Mouse (Mus musculus): ENCODE measurements around the gene Olfr125. TPM values are rescaled to one million over a fixed set of nuclear protein-coding genes. Genes with fewer than 3 reads are reported as not detected.

Gene Olfr125
- polyA plus RNA-seq (2012; rRNA removed), result not detected in 2 replicates

DNA sequence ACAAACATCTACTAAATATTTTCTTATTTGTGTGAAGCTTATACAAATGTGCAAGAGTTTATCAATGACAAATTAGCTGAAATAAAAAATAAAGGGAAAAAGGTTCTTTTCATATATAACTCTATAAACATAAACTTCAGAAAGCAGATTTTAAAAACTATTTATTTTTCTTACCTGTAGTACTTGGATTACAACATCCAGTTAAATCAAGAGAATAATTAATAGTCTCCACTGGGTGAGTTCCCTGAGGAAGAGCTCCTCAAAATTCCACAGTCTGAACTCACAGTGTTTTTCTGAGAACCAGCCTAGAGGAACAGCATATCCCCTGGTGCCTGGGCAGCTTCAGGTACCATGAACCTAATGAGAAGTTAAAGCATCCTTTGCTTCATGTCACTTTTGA lies at the start of gene Olfr125:
Gene Olfr125, plus strand, starts transcription at position 301 of the 400 bp plus-strand sequence.

DNA sequence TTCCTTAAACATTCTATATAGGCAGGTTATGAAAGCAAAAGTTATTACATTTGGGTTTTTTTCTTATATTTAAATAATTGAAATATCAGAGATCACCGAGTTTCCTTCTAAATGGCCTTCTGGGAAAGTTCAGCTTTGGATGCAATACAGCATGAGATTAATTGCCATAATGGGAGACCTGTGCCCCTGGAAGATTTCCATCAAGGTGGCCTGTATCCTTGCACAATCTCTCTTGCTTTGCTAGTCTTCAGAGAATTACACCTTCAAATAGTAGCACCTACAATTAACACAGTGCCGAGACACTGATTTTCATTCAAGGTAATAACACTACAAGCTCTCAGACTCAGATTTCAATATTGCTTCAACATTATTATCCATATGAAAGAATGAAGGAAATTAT lies 39.5 kb upstream of the Olfr125 start, which contains the start of gene Olfr123:
Gene Olfr123, plus strand, starts transcription at position 301 of the 400 bp plus-strand sequence.

GRCm38 (mm10) chr17:37799588-37799987 lies 33.2 kb upstream of the Olfr125 start, which contains the start of gene Olfr124:
TSS of gene Olfr124 (plus strand) at chr17:37799888.

GRCm38 (mm10) chr17:37847183-37847582 lies 14.4 kb downstream of the Olfr125 start, which contains the start of gene Olfr126:
TSS of gene Olfr126 (plus strand) at chr17:37847483.

Other genes with a start within 250 kb of the Olfr125 start
- gene Olfr114, start 240.2 kb upstream of the Olfr125 start, polyA plus RNA-seq (2012; rRNA removed), result not detected in 2 replicates
- gene Olfr115, start 205.8 kb upstream of the Olfr125 start, polyA plus RNA-seq (2012; rRNA removed), result not detected in 2 replicates
- gene Olfr116, start 205.8 kb upstream of the Olfr125 start, polyA plus RNA-seq (2012; rRNA removed), result not detected in 2 replicates
- gene Olfr117, start 169.2 kb upstream of the Olfr125 start, polyA plus RNA-seq (2012; rRNA removed), result not detected in 2 replicates
- gene Olfr118, start 166.0 kb upstream of the Olfr125 start, polyA plus RNA-seq (2012; rRNA removed), result not detected in 2 replicates
- not detected in 2 replicates for gene Olfr119, start 136.4 kb upstream of the Olfr125 start, polyA plus RNA-seq (2012; rRNA removed)
- not detected in 2 replicates for gene Olfr120, start 111.1 kb upstream of the Olfr125 start, polyA plus RNA-seq (2012; rRNA removed)
- gene Olfr121, start 84.1 kb upstream of the Olfr125 start, polyA plus RNA-seq (2012; rRNA removed), result not detected in 2 replicates
- not detected in 2 replicates for gene Olfr122, start 64.3 kb upstream of the Olfr125 start, polyA plus RNA-seq (2012; rRNA removed)
- gene Olfr123, start 39.4 kb upstream of the Olfr125 start, polyA plus RNA-seq (2012; rRNA removed), result not detected in 2 replicates
- gene Olfr124, start 33.1 kb upstream of the Olfr125 start, polyA plus RNA-seq (2012; rRNA removed), result not detected in 2 replicates
- gene Olfr126, start 14.5 kb downstream of the Olfr125 start, polyA plus RNA-seq (2012; rRNA removed), result not detected in 2 replicates
- gene Olfr127, start 67.5 kb downstream of the Olfr125 start, polyA plus RNA-seq (2012; rRNA removed), result not detected in 2 replicates
- not detected in 2 replicates for gene Olfr128, start 87.6 kb downstream of the Olfr125 start, polyA plus RNA-seq (2012; rRNA removed)
- gene Olfr761, start 120.1 kb downstream of the Olfr125 start, polyA plus RNA-seq (2012; rRNA removed), result not detected in 2 replicates
- not detected in 2 replicates for gene Olfr129, start 227.1 kb downstream of the Olfr125 start, polyA plus RNA-seq (2012; rRNA removed)
- gene Olfr130, start 231.0 kb downstream of the Olfr125 start, polyA plus RNA-seq (2012; rRNA removed), result not detected in 2 replicates

All from stomach, adult 2 months (tissue).